Mouse (Mus musculus) midbrain, embryonic 13.5 days (tissue): ENCODE measurements around the gene Prkg1. TPM values are rescaled to one million over a fixed set of nuclear protein-coding genes. Genes with fewer than 3 reads are reported as not detected.

Experiments used
- ATAC-seq: fragments of 200-750 bp; cut with Nextera tagmentation; 2 replicates; pipeline ENCODE4 v1.8.0; 2017; ENCODE audit warnings: mild to moderate bottlenecking, moderate TSS enrichment, moderate library complexity
- H3K27ac ChIP-seq: fragments of 300-500 bp; sonication (generic); 2 replicates; pipeline ENCODE4 v1.5.1; 2015; ENCODE audit warnings: inconsistent platforms, mild to moderate bottlenecking, moderate library complexity
- H3K27me3 ChIP-seq: fragments of 300-500 bp; sonication (generic); 2 replicates; pipeline ENCODE4 v1.6.1; 2015; ENCODE audit warnings: mild to moderate bottlenecking, inconsistent platforms
- H3K36me3 ChIP-seq: fragments of 300-500 bp; sonication (generic); 2 replicates; pipeline ENCODE4 v1.6.1; 2015; ENCODE audit warnings: mild to moderate bottlenecking, inconsistent platforms
- H3K4me1 ChIP-seq: fragments of 300-500 bp; sonication (generic); replicated peaks from 2 replicates; pipeline ENCODE4 v1.6.1; 2015; ENCODE audit warnings: inconsistent platforms
- H3K4me2 ChIP-seq: fragments of 300-500 bp; sonication (generic); replicated peaks from 2 replicates; pipeline ENCODE4 v1.6.1; 2015; ENCODE audit warnings: moderate library complexity, mild to moderate bottlenecking, inconsistent platforms
- H3K4me3 ChIP-seq: fragments of 300-500 bp; sonication (generic); replicated peaks from 2 replicates; pipeline ENCODE4 v1.5.1; 2015; ENCODE audit warnings: mild to moderate bottlenecking, inconsistent platforms
- H3K9ac ChIP-seq: fragments of 300-500 bp; sonication (generic); replicated peaks from 2 replicates; pipeline ENCODE4 v1.6.1; 2015; ENCODE audit warnings: mild to moderate bottlenecking, inconsistent platforms
- H3K9me3 ChIP-seq: fragments of 300-500 bp; sonication (generic); 2 replicates; pipeline ENCODE4 v1.6.1; 2016; ENCODE audit warnings: mild to moderate bottlenecking, inconsistent platforms
- WGBS: fragments of 180-500 bp; shearing (Covaris S2); methylation state at CpG from one replicate; pipeline ENCODE4 v1.1.7; 2015; 5-methylcytosine and 5-hydroxymethylcytosine counted together
- polyA plus RNA-seq: library from polyadenylated mRNA; unstranded; fragments of >200 nt; fragmentation: Nextera tagmentation; extraction: Ambion mirVana; gene quantifications from 2 replicates; pipeline ENCODE4 v1.2.1, GENCODE M21; 2015

Gene Prkg1
- polyA plus RNA-seq, 1 experiment from 2014 or later: 3.7 TPM

- Histone ChIP-seq H3K36me3 (no peaks in the 10 kb centered on the region), H3K27ac (peak overlapping the region; percentile 39; the same call in 1 of the 2 replicates), H3K4me1 (peaks cover 15% of the 10 kb centered on the region), H3K27me3 (0 out of 2 replicates have a peak, but pooled peaks cover 3% of the 10 kb centered on the region), H3K4me3 (no peak overlapping the region), H3K9me3 (no peaks in the 10 kb centered on the region), H3K9ac (no peak overlapping the region; the same call in 1 of the 2 replicates), H3K4me2 (no peak overlapping the region)
- WGBS: 58% methylated on average over 1 of the region's 1 CpGs
- peak; percentile 64 for ATAC-seq
Measured at GRCm38 (mm10) chr19:31658751-31659397, 106.0 kb downstream of the Prkg1 start.

GRCm38 (mm10) chr19:31656256-31656655 lies 108.6 kb downstream of the Prkg1 start:
- H3K9me3 ChIP-seq: no peaks in the 10 kb centered on the region
- WGBS: 75% methylated on average over 7 of the region's 7 CpGs
- no peak overlapping the region for H3K27ac ChIP-seq
- no peak overlapping the region for H3K9ac ChIP-seq
- H3K36me3 ChIP-seq: no peaks in the 10 kb centered on the region
- H3K4me1 ChIP-seq: peaks cover 11% of the 10 kb centered on the region
- no peak for ATAC-seq
- no peak overlapping the region for H3K4me3 ChIP-seq
- no peaks in the 10 kb centered on the region for H3K27me3 ChIP-seq
- no peak overlapping the region for H3K4me2 ChIP-seq

- 84% methylated on average over 7 of the region's 7 CpGs for WGBS
Measured at GRCm38 (mm10) chr19:31655826-31656225, 109.0 kb downstream of the Prkg1 start.

GRCm38 (mm10) chr19:31654022-31654421 lies 110.8 kb downstream of the Prkg1 start:
- Histone ChIP-seq H3K4me1 (peaks cover 4% of the 10 kb centered on the region), H3K4me3 (no peak overlapping the region), H3K9ac (no peak overlapping the region), H3K27ac (no peak overlapping the region), H3K27me3 (no peaks in the 10 kb centered on the region), H3K4me2 (no peak overlapping the region), H3K9me3 (no peaks in the 10 kb centered on the region), H3K36me3 (no peaks in the 10 kb centered on the region)
- ATAC-seq: no peak
- 88% methylated on average over 6 of the region's 6 CpGs for WGBS

More at GRCm38 (mm10) chr19:31655826-31656225, 109.0 kb downstream of the Prkg1 start:
- Histone ChIP-seq H3K27ac (no peak overlapping the region), H3K9ac (no peak overlapping the region), H3K4me2 (no peak overlapping the region), H3K9me3 (no peaks in the 10 kb centered on the region), H3K27me3 (no peaks in the 10 kb centered on the region), H3K4me1 (peaks cover 11% of the 10 kb centered on the region), H3K4me3 (no peak overlapping the region), H3K36me3 (no peaks in the 10 kb centered on the region)
- no peak for ATAC-seq

GRCm38 (mm10) chr19:31650452-31650851 lies 114.4 kb downstream of the Prkg1 start:
- WGBS: 92% methylated on average over 4 of the region's 4 CpGs
- Histone ChIP-seq H3K27me3 (no peaks in the 10 kb centered on the region), H3K4me2 (no peak overlapping the region), H3K4me3 (no peak overlapping the region), H3K9ac (no peak overlapping the region), H3K27ac (no peak overlapping the region), H3K9me3 (no peaks in the 10 kb centered on the region), H3K4me1 (no peaks in the 10 kb centered on the region), H3K36me3 (no peaks in the 10 kb centered on the region)
- ATAC-seq: no peak

- H3K9me3 ChIP-seq: no peaks in the 10 kb centered on the region
- H3K4me3 ChIP-seq: no peak overlapping the region
- no peaks in the 10 kb centered on the region for H3K27me3 ChIP-seq
- no peak for ATAC-seq
- no peak overlapping the region for H3K9ac ChIP-seq
- no peaks in the 10 kb centered on the region for H3K4me1 ChIP-seq
- H3K4me2 ChIP-seq: no peak overlapping the region
- H3K36me3 ChIP-seq: no peaks in the 10 kb centered on the region
- no peak overlapping the region for H3K27ac ChIP-seq
- 84% methylated on average over 2 of the region's 2 CpGs for WGBS
Measured at GRCm38 (mm10) chr19:31647492-31647891, 117.3 kb downstream of the Prkg1 start.

GRCm38 (mm10) chr19:31630899-31631869 lies 133.6 kb downstream of the Prkg1 start:
- Histone ChIP-seq H3K4me3 (no peak overlapping the region), H3K4me1 (peaks cover 12% of the 10 kb centered on the region), H3K4me2 (no peak overlapping the region), H3K9ac (no peak overlapping the region), H3K27me3 (no peaks in the 10 kb centered on the region), H3K9me3 (no peaks in the 10 kb centered on the region), H3K27ac (no peak overlapping the region), H3K36me3 (no peaks in the 10 kb centered on the region)
- ATAC-seq: peak; percentile 70
- WGBS: 25% methylated on average over 8 of the region's 8 CpGs

- Histone ChIP-seq H3K9ac (no peak overlapping the region), H3K27ac (no peak overlapping the region), H3K9me3 (no peaks in the 10 kb centered on the region), H3K4me3 (no peak overlapping the region), H3K36me3 (no peaks in the 10 kb centered on the region), H3K4me2 (no peak overlapping the region), H3K4me1 (no peaks in the 10 kb centered on the region), H3K27me3 (no peaks in the 10 kb centered on the region)
- ATAC-seq: no peak
- WGBS: 91% methylated on average over 1 of the region's 1 CpGs
Measured at GRCm38 (mm10) chr19:31621716-31622115, 143.1 kb downstream of the Prkg1 start.

GRCm38 (mm10) chr19:31616830-31617229 lies 148.0 kb downstream of the Prkg1 start:
- no peak overlapping the region for H3K4me3 ChIP-seq
- WGBS: 81% methylated on average over 4 of the region's 4 CpGs
- ATAC-seq: no peak

GRCm38 (mm10) chr19:31616159-31616558 lies 148.7 kb downstream of the Prkg1 start:
- 54% methylated on average over 4 of the region's 4 CpGs for WGBS
- no peak overlapping the region for H3K27ac ChIP-seq

More at GRCm38 (mm10) chr19:31616830-31617229, 148.0 kb downstream of the Prkg1 start:
- Histone ChIP-seq H3K4me2 (no peak overlapping the region), H3K27me3 (no peaks in the 10 kb centered on the region), H3K4me1 (no peaks in the 10 kb centered on the region), H3K36me3 (no peaks in the 10 kb centered on the region), H3K9me3 (no peaks in the 10 kb centered on the region), H3K27ac (no peak overlapping the region), H3K9ac (no peak overlapping the region)

GRCm38 (mm10) chr19:31613146-31613545 lies 151.7 kb downstream of the Prkg1 start:
- Histone ChIP-seq H3K9ac (no peak overlapping the region), H3K9me3 (no peaks in the 10 kb centered on the region), H3K4me3 (no peak overlapping the region), H3K36me3 (no peaks in the 10 kb centered on the region), H3K27me3 (no peaks in the 10 kb centered on the region), H3K27ac (no peak overlapping the region), H3K4me1 (no peaks in the 10 kb centered on the region), H3K4me2 (no peak overlapping the region)
- ATAC-seq: no peak
- WGBS: 89% methylated on average over 4 of the region's 4 CpGs

More at GRCm38 (mm10) chr19:31616159-31616558, 148.7 kb downstream of the Prkg1 start:
- no peak for ATAC-seq
- H3K4me3 ChIP-seq: no peak overlapping the region
- H3K27me3 ChIP-seq: no peaks in the 10 kb centered on the region
- H3K4me2 ChIP-seq: no peak overlapping the region
- H3K9ac ChIP-seq: no peak overlapping the region
- H3K36me3 ChIP-seq: no peaks in the 10 kb centered on the region
- no peaks in the 10 kb centered on the region for H3K9me3 ChIP-seq
- no peaks in the 10 kb centered on the region for H3K4me1 ChIP-seq

GRCm38 (mm10) chr19:31602578-31602977 lies 162.3 kb downstream of the Prkg1 start:
- H3K27me3 ChIP-seq: no peaks in the 10 kb centered on the region
- ATAC-seq: no peak
- 95% methylated on average over 8 of the region's 8 CpGs for WGBS
- H3K4me2 ChIP-seq: no peak overlapping the region
- H3K4me1 ChIP-seq: no peaks in the 10 kb centered on the region
- H3K4me3 ChIP-seq: no peak overlapping the region
- no peaks in the 10 kb centered on the region for H3K9me3 ChIP-seq
- H3K27ac ChIP-seq: no peak overlapping the region
- H3K36me3 ChIP-seq: no peaks in the 10 kb centered on the region
- H3K9ac ChIP-seq: no peak overlapping the region
